Mouse (Mus musculus) MEL (cell line): ENCODE results near the gene Oxsm.

ENCODE experiments used
- CTCF ChIP-seq, 3 experiments: IDR thresholded peaks in 2 of 3; conservative IDR thresholded peaks in 1 of 3; 2 replicates each; pipeline ENCODE4 v1.5.1; 2011 to 2012; ENCODE audit warnings: low read length in 3 of 3, low read depth in 2 of 3, mild to moderate bottlenecking in 2 of 3, improper control_type of control experiment in 1 of 3, inconsistent platforms in 1 of 3, mixed read lengths in 1 of 3, moderate library complexity in 1 of 3; ENCODE audit not compliant: control insufficient read depth in 1 of 3, insufficient read depth in 1 of 3, poor library complexity in 1 of 3, severe bottlenecking in 1 of 3
- GABPA ChIP-seq: IDR thresholded peaks from 2 replicates; pipeline ENCODE4 v1.6.1; 2012; ENCODE audit warnings: low read depth, mild to moderate bottlenecking, inconsistent platforms, low read length, improper control_type of control experiment, moderate library complexity
- KAT2A ChIP-seq: conservative IDR thresholded peaks from 2 replicates; pipeline ENCODE4 v1.6.1; 2012; ENCODE audit warnings: low read depth, low read length, improper control_type of control experiment, inconsistent platforms
- MAFK ChIP-seq: IDR thresholded peaks from 2 replicates; pipeline ENCODE4 v1.6.1; 2011; ENCODE audit warnings: low read depth, mild to moderate bottlenecking, low read length, improper control_type of control experiment, borderline replicate concordance
- POLR2A ChIP-seq, 2 experiments: IDR thresholded peaks; 2 replicates each; pipeline ENCODE4 v1.6.1; 2011 to 2012; ENCODE audit warnings: low read length in 2 of 2, mild to moderate bottlenecking in 2 of 2, control low read depth in 1 of 2, improper control_type of control experiment in 1 of 2, low read depth in 1 of 2, moderate library complexity in 1 of 2; ENCODE audit not compliant: control insufficient read depth in 1 of 2, insufficient read depth in 1 of 2, poor library complexity in 1 of 2
- RCOR1 ChIP-seq: IDR thresholded peaks from 2 replicates; pipeline ENCODE4 v1.6.1; 2012; ENCODE audit warnings: low read depth, mild to moderate bottlenecking, inconsistent platforms, low read length, improper control_type of control experiment
- SIN3A ChIP-seq: IDR thresholded peaks from 2 replicates; pipeline ENCODE4 v1.6.1; 2012; ENCODE audit warnings: low read length, improper control_type of control experiment, inconsistent platforms
- SMC3 ChIP-seq: IDR thresholded peaks from 2 replicates; pipeline ENCODE4 v1.6.1; 2011; ENCODE audit warnings: low read depth, low read length, improper control_type of control experiment
- USF2 ChIP-seq, 2 experiments: IDR thresholded peaks; 2 replicates each; pipeline ENCODE4 v1.6.1; 2011 to 2012; ENCODE audit warnings: improper control_type of control experiment in 2 of 2, low read length in 2 of 2, borderline replicate concordance in 1 of 2, inconsistent platforms in 1 of 2, low read depth in 1 of 2, mild to moderate bottlenecking in 1 of 2; ENCODE audit not compliant: insufficient read depth in 1 of 2

GRCm38 (mm10) chr14:16261869-16262268 lies 12.3 kb upstream of the Oxsm start:
- TF ChIP-seq POLR2A (IDR thresholded peaks at IDR 0.05; ENCODE audit: control insufficient read depth in 1 of 2, insufficient read depth in 1 of 2, low read depth in 1 of 2, low read length in 2 of 2, poor library complexity in 1 of 2), result no peak
- TF ChIP-seq KAT2A, result no peak
- no peak for TF ChIP-seq SMC3
- TF ChIP-seq SIN3A, result no peak
- TF ChIP-seq USF2 (IDR thresholded peaks at IDR 0.05; ENCODE audit: borderline replicate concordance in 1 of 2, insufficient read depth in 1 of 2, low read depth in 1 of 2, low read length in 2 of 2), result no peak
- no peak for TF ChIP-seq RCOR1
- TF ChIP-seq CTCF (IDR thresholded peaks at IDR 0.05 in 2 of 3, conservative IDR thresholded peaks at IDR 0.05 in 1 of 3; ENCODE audit: control insufficient read depth in 1 of 3, insufficient read depth in 1 of 3, low read depth in 2 of 3, low read length in 3 of 3, poor library complexity in 1 of 3, severe bottlenecking in 1 of 3), result no peak
- TF ChIP-seq GABPA, result no peak
- no peak for TF ChIP-seq MAFK
